Mouse (Mus musculus) ES-Bruce4 (cell line): Measurements from ENCODE around the gene Cd70. TPM values are rescaled to one million over a fixed set of nuclear protein-coding genes. Genes with fewer than 3 reads are reported as not detected.

Source experiments
- H3K27ac ChIP-seq: 2 replicates; pipeline ENCODE4 v1.5.1; 2012; ENCODE audit warnings: low read length, inconsistent platforms; ENCODE audit not compliant: insufficient read depth
- H3K27me3 ChIP-seq: 2 replicates; pipeline ENCODE4 v1.6.1; 2012; ENCODE audit warnings: mild to moderate bottlenecking, low read length, inconsistent platforms; ENCODE audit not compliant: control insufficient read depth, poor library complexity, insufficient read depth, severe bottlenecking
- H3K36me3 ChIP-seq: 2 replicates; pipeline ENCODE4 v1.6.1; 2012; ENCODE audit warnings: inconsistent platforms, mild to moderate bottlenecking, low read length, moderate library complexity; ENCODE audit not compliant: control insufficient read depth, poor library complexity, insufficient read depth, severe bottlenecking
- H3K4me1 ChIP-seq: one replicate; pipeline ENCODE4 v1.8.1; 2011; ENCODE audit warnings: low read length; ENCODE audit not compliant: control insufficient read depth, insufficient read depth
- H3K4me3 ChIP-seq: 2 replicates; pipeline ENCODE4 v1.5.1; 2011; ENCODE audit warnings: low read depth, mild to moderate bottlenecking, low read length
- H3K9ac ChIP-seq: 2 replicates; pipeline ENCODE4 v1.6.1; 2012; ENCODE audit warnings: low read depth, mild to moderate bottlenecking, inconsistent platforms; ENCODE audit not compliant: poor library complexity, severe bottlenecking
- H3K9me3 ChIP-seq: replicated peaks from 2 replicates; pipeline ENCODE4 v1.6.1; 2012; ENCODE audit warnings: mild to moderate bottlenecking, low read length, inconsistent platforms; ENCODE audit not compliant: control insufficient read depth, poor library complexity, insufficient read depth, severe bottlenecking
- CTCF ChIP-seq: IDR thresholded peaks from one replicate; pipeline ENCODE4 v1.8.1; 2011; ENCODE audit warnings: low read depth, low read length
- EP300 ChIP-seq: IDR thresholded peaks from 2 replicates; pipeline ENCODE4 v1.6.1; 2011; ENCODE audit warnings: low read depth, low read length; ENCODE audit not compliant: insufficient read depth
- POLR2A ChIP-seq: IDR thresholded peaks from one replicate; pipeline ENCODE4 v1.8.1; 2011; ENCODE audit warnings: low read length; ENCODE audit not compliant: insufficient read depth
- polyA plus RNA-seq: library from polyadenylated mRNA; stranded (reverse); fragments of >200 nt; gene quantifications from 2 replicates; pipeline ENCODE4 v1.2.4, GENCODE M21; 2011; ENCODE audit warnings: low read depth; ENCODE audit not compliant: missing spikeins, insufficient read depth, insufficient read length

Cd70 gene
- polyA plus RNA-seq, 1 experiment: not detected

- no peaks in the 10 kb centered on the region for H3K27me3 ChIP-seq
- H3K9me3 ChIP-seq: peaks cover 4% of the 10 kb centered on the region; the same call in 1 of the 2 replicates
- no peaks in the 10 kb centered on the region for H3K4me1 ChIP-seq
- no peaks in the 10 kb centered on the region for H3K36me3 ChIP-seq
- no peak overlapping the region for H3K27ac ChIP-seq
- peak; percentile 92 for TF ChIP-seq CTCF
- no peak for TF ChIP-seq POLR2A
- TF ChIP-seq EP300: 0 out of 2 replicates have a peak, but pooled peaks have one; percentile 43
- no peak overlapping the region for H3K9ac ChIP-seq
- no peak overlapping the region for H3K4me3 ChIP-seq
These were observed 17.5 kb upstream of the Cd70 start for GRCm38 (mm10) chr17:57166800-57167791.

GRCm38 (mm10) chr17:57153787-57154186 is 4.2 kb upstream of the Cd70 start:
- no peaks in the 10 kb centered on the region for H3K4me1 ChIP-seq
- no peaks in the 10 kb centered on the region for H3K27me3 ChIP-seq
- H3K9ac ChIP-seq: no peak overlapping the region
- H3K36me3 ChIP-seq: no peaks in the 10 kb centered on the region
- H3K9me3 ChIP-seq: peaks cover 6% of the 10 kb centered on the region
- H3K27ac ChIP-seq: no peak overlapping the region
- TF ChIP-seq EP300 (no peak), POLR2A (no peak), CTCF (no peak)
- H3K4me3 ChIP-seq: no peak overlapping the region

- Histone ChIP-seq H3K27ac (no peak overlapping the region), H3K36me3 (no peaks in the 10 kb centered on the region), H3K4me1 (no peaks in the 10 kb centered on the region), H3K4me3 (no peak overlapping the region), H3K9ac (no peak overlapping the region), H3K27me3 (no peaks in the 10 kb centered on the region), H3K9me3 (peaks cover 6% of the 10 kb centered on the region)
- TF ChIP-seq EP300: no peak
- TF ChIP-seq POLR2A: no peak
- TF ChIP-seq CTCF: no peak
These were observed 3.4 kb upstream of the Cd70 start for GRCm38 (mm10) chr17:57153006-57153405.

GRCm38 (mm10) chr17:57148343-57148742 is 1.2 kb downstream of the Cd70 start:
- H3K27me3 ChIP-seq: no peaks in the 10 kb centered on the region
- H3K9me3 ChIP-seq: peaks cover 6% of the 10 kb centered on the region
- H3K9ac ChIP-seq: no peak overlapping the region
- H3K4me1 ChIP-seq: no peaks in the 10 kb centered on the region
- H3K36me3 ChIP-seq: no peaks in the 10 kb centered on the region
- H3K4me3 ChIP-seq: no peak overlapping the region
- H3K27ac ChIP-seq: no peak overlapping the region
- TF ChIP-seq EP300 (no peak), CTCF (no peak), POLR2A (no peak)

GRCm38 (mm10) chr17:57145115-57145514 is 4.5 kb downstream of the Cd70 start:
- no peak overlapping the region for H3K4me3 ChIP-seq
- no peaks in the 10 kb centered on the region for H3K36me3 ChIP-seq
- TF ChIP-seq EP300 (no peak), POLR2A (no peak), CTCF (no peak)
- H3K27me3 ChIP-seq: no peaks in the 10 kb centered on the region; the same call in 1 of the 2 replicates
- H3K9ac ChIP-seq: no peak overlapping the region
- H3K4me1 ChIP-seq: no peaks in the 10 kb centered on the region
- H3K9me3 ChIP-seq: no peaks in the 10 kb centered on the region
- H3K27ac ChIP-seq: no peak overlapping the region

GRCm38 (mm10) chr17:57143704-57144103 is 5.9 kb downstream of the Cd70 start:
- H3K36me3 ChIP-seq: no peaks in the 10 kb centered on the region
- no peaks in the 10 kb centered on the region; the same call in 1 of the 2 replicates for H3K27me3 ChIP-seq
- no peak overlapping the region for H3K27ac ChIP-seq
- H3K4me1 ChIP-seq: no peaks in the 10 kb centered on the region
- no peak overlapping the region for H3K4me3 ChIP-seq
- H3K9ac ChIP-seq: no peak overlapping the region
- TF ChIP-seq POLR2A: no peak
- no peak for TF ChIP-seq CTCF
- TF ChIP-seq EP300: no peak
- H3K9me3 ChIP-seq: no peaks in the 10 kb centered on the region
